Mouse (Mus musculus): ENCODE results near the gene Pde6b. TPM values are rescaled to one million over a fixed set of nuclear protein-coding genes. Genes with fewer than 3 reads are reported as not detected.

Pde6b gene
- 0.15 and 0.24 TPM in 2 replicates for polyA plus RNA-seq (2015; fragmentation: Nextera tagmentation; extraction: Ambion mirVana)

DNA sequence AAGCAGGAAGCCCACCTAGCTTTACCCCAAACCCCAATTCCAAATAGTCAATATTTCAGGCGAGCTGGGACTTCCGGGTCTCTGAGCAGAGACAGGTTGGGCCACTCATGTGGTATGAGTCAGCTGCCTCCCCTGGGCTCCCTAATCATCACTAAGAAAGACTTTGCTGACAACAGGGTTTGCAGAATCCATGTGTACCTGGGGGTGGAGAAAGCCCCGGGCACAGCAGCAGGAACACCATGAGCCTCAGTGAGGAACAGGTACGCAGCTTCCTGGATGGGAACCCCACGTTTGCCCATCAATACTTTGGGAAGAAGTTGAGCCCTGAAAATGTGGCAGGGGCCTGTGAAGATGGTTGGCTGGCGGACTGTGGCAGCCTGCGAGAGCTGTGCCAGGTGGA lies at the start of gene Pde6b:
TSS of gene Pde6b (plus strand) at position 191 of the 400 bp plus-strand sequence.
- WGBS: 68% methylated on average over 7 of the region's 7 CpGs
- no peak within 1 kb of the TSS for H3K4me3 ChIP-seq (replicated peaks)
- H3K27me3 ChIP-seq: no peaks in the 10 kb centered on the region
- no peak within 1 kb of the TSS for H3K27ac ChIP-seq (replicated peaks)
- H3K9ac ChIP-seq: no peak within 1 kb of the TSS
- no peak within 1 kb of the TSS for H3K4me2 ChIP-seq (replicated peaks)
- H3K36me3 ChIP-seq: no peaks in the 10 kb centered on the region
- H3K9me3 ChIP-seq (replicated peaks): no peaks in the 10 kb centered on the region
- ATAC-seq (ENCODE audit: insufficient number of reproducible peaks, low FRiP score, low TSS enrichment, low read depth): no peak
- H3K4me1 ChIP-seq: no peaks in the 10 kb centered on the region

DNA sequence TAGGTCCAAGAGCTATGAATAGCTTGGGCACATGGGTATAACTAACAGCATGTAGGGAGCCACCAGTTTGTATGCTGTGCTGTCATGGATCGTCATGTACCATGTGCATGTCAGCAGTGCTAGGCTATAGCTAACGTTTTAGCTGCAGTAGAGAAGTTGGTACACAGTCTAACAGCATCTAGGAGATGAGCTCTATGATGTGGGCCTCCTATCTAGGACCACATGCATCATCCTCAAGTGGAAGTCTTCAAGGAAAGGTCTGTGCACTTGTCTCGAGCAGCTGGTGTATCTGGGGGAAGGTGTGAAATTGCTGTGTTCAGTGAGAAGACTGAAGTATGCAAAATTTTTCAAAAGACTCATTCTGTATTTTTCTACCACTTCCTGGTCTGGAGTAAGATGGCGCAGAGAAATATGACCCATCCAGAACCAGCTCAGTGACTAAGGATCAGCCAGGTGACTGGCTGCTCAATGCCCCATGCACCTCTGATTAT lies 44.5 kb upstream of the Pde6b start:
- Histone ChIP-seq H3K4me1 (no peaks in the 10 kb centered on the region), H3K9ac (no peak overlapping the region), H3K27me3 (no peaks in the 10 kb centered on the region), H3K27ac (replicated peaks) (no peak overlapping the region), H3K36me3 (peaks cover 37% of the 10 kb centered on the region), H3K4me2 (replicated peaks) (no peak overlapping the region), H3K9me3 (replicated peaks) (no peaks in the 10 kb centered on the region), H3K4me3 (replicated peaks) (no peak overlapping the region)
- ATAC-seq (ENCODE audit: insufficient number of reproducible peaks, low FRiP score, low TSS enrichment, low read depth): no peak
- WGBS: 91% methylated on average over 4 of the region's 4 CpGs

DNA sequence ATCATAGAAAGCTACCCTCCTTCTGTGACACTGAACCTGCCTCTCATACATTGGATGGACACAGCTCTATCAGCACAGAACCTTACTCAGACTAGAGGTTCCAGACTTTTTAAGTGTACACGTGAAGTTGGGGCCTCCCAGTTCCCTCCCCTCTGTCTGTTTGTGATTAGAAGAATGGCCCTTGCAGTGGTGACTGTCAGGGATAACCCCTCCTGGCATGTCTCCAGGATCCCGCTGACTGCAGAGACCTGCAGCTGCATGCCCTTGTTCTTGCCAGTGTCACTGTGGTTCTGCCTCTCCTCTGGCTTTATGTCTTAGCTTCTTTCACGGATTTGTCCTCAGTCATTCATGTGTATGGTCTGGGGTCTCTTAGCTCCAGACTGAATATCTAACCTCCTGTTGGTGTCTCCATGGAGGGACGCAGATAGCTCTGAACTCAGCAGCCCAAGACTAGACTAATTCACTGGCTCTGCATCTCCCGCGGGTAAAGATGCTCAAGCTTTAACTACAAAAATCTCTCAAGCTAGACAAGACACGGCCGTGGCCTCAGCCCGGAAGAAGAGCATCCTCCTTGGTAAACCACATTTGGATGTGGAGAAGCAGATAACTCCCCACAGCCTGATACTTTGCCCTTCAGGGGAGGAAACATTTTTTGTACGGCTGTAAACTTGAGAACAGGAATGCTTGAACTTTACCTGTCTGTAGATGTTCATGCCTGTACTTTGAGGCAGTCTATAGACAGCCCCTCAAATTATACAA lies 42.7 kb upstream of the Pde6b start:
- Histone ChIP-seq H3K36me3 (peaks cover 37% of the 10 kb centered on the region), H3K27me3 (no peaks in the 10 kb centered on the region), H3K4me2 (replicated peaks) (no peak overlapping the region), H3K9me3 (replicated peaks) (no peaks in the 10 kb centered on the region), H3K9ac (no peak overlapping the region), H3K27ac (replicated peaks) (no peak overlapping the region), H3K4me3 (replicated peaks) (no peak overlapping the region), H3K4me1 (no peaks in the 10 kb centered on the region)
- no peak for ATAC-seq (ENCODE audit: insufficient number of reproducible peaks, low FRiP score, low TSS enrichment, low read depth)
- WGBS: 80% methylated on average over 10 of the region's 10 CpGs

DNA sequence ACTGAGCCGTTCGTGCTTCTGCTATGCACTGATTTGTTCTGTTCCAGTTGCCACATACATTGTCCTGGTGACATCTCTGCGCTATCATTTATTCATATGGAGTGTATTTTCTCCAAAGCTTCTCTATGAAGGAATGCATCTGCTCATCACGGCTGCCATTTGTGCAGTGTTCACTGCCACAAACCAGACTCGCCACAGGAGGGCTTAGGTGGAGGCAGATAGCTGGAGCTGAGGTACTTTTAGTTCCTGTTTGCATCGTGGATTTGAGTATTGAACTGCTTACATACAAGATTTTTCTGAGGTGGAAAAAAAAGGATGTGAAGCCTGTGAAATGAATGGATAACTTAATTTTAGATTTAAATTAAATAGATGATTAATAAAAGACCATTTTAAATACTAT lies 40.3 kb upstream of the Pde6b start:
- WGBS: 49% methylated on average over 6 of the region's 6 CpGs
- Histone ChIP-seq H3K36me3 (peaks cover 32% of the 10 kb centered on the region), H3K27ac (replicated peaks) (no peak overlapping the region), H3K4me1 (no peaks in the 10 kb centered on the region), H3K9me3 (replicated peaks) (no peaks in the 10 kb centered on the region), H3K27me3 (no peaks in the 10 kb centered on the region), H3K4me3 (replicated peaks) (no peak overlapping the region), H3K4me2 (replicated peaks) (no peak overlapping the region), H3K9ac (no peak overlapping the region)
- no peak for ATAC-seq (ENCODE audit: insufficient number of reproducible peaks, low FRiP score, low TSS enrichment, low read depth)

DNA sequence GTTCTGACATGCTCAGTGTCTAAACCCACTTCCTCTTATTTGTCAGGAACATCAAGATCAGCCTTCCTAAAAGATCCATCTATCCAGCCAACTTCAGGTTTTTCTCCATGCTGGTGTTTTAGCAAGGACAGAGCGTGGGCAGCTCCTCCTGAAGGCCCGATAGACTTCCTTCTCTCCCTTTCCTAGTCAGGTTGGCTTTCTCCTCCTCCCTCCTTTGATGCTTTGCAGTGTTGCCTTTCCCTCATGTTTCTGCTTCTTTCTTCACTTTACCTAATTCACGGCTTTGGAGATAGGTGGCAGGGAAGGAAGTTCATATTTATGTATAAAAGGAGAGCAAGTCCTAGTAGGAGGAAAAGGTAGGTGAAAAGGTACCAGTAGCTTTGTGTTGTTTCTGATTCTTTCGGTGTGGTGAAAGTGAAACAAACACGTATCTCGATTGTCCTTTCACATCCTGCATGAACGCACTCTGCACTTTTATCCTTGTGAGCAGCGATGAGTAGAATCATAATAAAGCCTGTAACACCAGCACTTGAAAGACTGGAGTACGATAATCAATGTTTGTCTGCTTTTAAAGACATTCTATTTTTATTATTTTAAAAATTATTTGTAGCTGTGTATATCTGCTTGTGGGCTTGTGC lies 38.6 kb upstream of the Pde6b start:
- H3K9ac ChIP-seq: no peak overlapping the region
- no peaks in the 10 kb centered on the region for H3K9me3 ChIP-seq (replicated peaks)
- no peaks in the 10 kb centered on the region for H3K27me3 ChIP-seq
- no peak overlapping the region for H3K27ac ChIP-seq (replicated peaks)
- peaks cover 21% of the 10 kb centered on the region for H3K36me3 ChIP-seq
- no peak overlapping the region for H3K4me3 ChIP-seq (replicated peaks)
- no peak overlapping the region for H3K4me2 ChIP-seq (replicated peaks)
- no peak for ATAC-seq (ENCODE audit: insufficient number of reproducible peaks, low FRiP score, low TSS enrichment, low read depth)
- WGBS: 91% methylated on average over 9 of the region's 9 CpGs
- no peaks in the 10 kb centered on the region for H3K4me1 ChIP-seq

DNA sequence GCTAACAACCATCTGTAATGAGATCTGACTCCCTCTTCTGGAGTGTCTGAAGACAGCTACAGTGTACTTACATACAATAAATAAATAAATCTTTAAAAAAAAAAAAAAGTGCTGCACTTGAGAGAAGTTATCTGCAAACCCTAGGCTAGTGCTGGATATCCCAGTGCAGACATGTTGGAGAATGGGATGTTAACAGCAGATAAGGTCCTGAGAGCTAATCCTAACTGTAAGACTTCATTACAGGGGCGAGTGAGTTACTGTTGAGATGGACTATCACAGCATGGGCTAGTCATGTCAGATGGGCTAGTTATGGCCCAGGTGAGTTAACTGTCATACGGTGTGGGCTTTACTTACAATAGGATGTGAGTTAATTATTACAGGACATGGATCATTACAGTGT lies 34.1 kb upstream of the Pde6b start:
- Histone ChIP-seq H3K4me1 (no peaks in the 10 kb centered on the region), H3K36me3 (peaks cover 8% of the 10 kb centered on the region; the same call in 1 of the 2 replicates), H3K27ac (replicated peaks) (no peak overlapping the region), H3K4me2 (replicated peaks) (no peak overlapping the region), H3K9ac (no peak overlapping the region), H3K4me3 (replicated peaks) (no peak overlapping the region), H3K27me3 (no peaks in the 10 kb centered on the region), H3K9me3 (replicated peaks) (no peaks in the 10 kb centered on the region)
- ATAC-seq (ENCODE audit: insufficient number of reproducible peaks, low FRiP score, low TSS enrichment, low read depth): no peak
- 82% methylated on average over 2 of the region's 2 CpGs for WGBS

DNA sequence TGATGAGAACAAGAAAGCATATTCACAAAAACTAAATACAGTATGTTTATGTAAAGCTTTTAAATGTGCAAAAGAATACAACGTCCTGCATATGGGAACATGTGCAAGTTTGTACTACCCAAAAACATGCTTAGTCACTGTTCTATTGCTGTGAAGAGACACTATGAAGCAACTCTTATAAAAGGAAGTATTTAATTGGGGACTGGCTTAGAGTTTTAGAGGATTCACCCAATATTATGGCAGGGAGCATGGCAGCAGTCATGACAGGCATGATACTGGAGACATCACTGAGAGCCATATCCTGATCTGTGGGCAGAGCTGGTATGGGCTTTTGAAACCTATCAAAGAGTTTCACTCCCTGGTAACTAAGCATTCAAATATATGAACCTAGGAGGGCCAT lies 30.3 kb upstream of the Pde6b start:
- H3K9me3 ChIP-seq (replicated peaks): no peaks in the 10 kb centered on the region
- no peaks in the 10 kb centered on the region for H3K4me1 ChIP-seq
- H3K4me2 ChIP-seq (replicated peaks): no peak overlapping the region
- WGBS: 87% methylated on average over 1 of the region's 1 CpGs
- H3K27me3 ChIP-seq: 0 out of 2 replicates have a peak, but pooled peaks cover under 1% of the 10 kb centered on the region
- ATAC-seq (ENCODE audit: insufficient number of reproducible peaks, low FRiP score, low TSS enrichment, low read depth): no peak
- H3K27ac ChIP-seq (replicated peaks): no peak overlapping the region
- no peak overlapping the region for H3K9ac ChIP-seq
- no peaks in the 10 kb centered on the region for H3K36me3 ChIP-seq
- no peak overlapping the region for H3K4me3 ChIP-seq (replicated peaks)

DNA sequence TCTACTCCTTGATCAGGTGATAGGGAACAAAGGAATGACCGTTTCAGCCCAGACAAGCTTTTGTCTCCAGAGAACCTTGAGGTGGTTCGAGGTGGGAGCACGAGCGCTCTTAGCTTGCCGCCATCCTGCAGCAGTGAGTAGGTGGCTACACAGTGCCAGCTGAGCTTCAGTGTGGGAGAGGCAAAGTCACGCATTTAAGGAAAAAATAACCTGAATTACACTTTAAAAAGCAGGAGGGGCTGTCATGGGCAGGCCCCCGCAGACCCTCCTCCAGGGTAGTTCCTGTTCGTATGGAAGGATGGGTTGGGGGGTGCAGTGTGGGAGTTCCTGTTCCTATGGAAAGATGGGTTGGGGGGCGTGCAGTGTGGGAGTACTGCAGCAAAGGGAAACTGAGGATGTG lies 28.7 kb upstream of the Pde6b start:
- Histone ChIP-seq H3K9me3 (replicated peaks) (no peaks in the 10 kb centered on the region), H3K36me3 (no peaks in the 10 kb centered on the region), H3K4me3 (replicated peaks) (no peak overlapping the region), H3K4me1 (no peaks in the 10 kb centered on the region), H3K4me2 (replicated peaks) (no peak overlapping the region), H3K27me3 (peaks cover 17% of the 10 kb centered on the region), H3K27ac (replicated peaks) (no peak overlapping the region), H3K9ac (no peak overlapping the region)
- 82% methylated on average over 9 of the region's 9 CpGs for WGBS
- no peak for ATAC-seq (ENCODE audit: insufficient number of reproducible peaks, low FRiP score, low TSS enrichment, low read depth)

DNA sequence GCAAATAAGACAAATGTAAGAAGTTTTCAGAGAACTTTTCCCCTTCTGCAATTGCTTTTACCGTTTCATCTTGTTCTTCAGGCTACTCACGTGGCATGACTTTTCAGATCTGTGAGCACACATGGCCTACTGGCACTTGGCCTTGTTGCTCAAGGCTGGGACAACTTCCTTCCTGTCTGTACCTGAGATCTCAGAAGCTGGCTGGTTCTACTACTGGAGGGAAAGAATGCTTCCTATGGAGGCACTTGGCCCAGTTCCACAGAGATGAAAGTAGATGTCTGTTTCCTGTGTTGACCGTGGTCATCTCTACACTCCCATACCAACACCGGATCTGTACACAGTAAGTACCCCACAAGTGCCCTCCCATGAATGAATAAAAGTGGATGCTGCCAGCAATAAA lies 28.0 kb upstream of the Pde6b start:
- H3K4me1 ChIP-seq: no peaks in the 10 kb centered on the region
- H3K9ac ChIP-seq: no peak overlapping the region
- no peaks in the 10 kb centered on the region for H3K36me3 ChIP-seq
- WGBS: 88% methylated on average over 4 of the region's 4 CpGs
- H3K4me2 ChIP-seq (replicated peaks): no peak overlapping the region
- H3K27me3 ChIP-seq: peaks cover 24% of the 10 kb centered on the region
- H3K4me3 ChIP-seq (replicated peaks): no peak overlapping the region
- ATAC-seq (ENCODE audit: insufficient number of reproducible peaks, low FRiP score, low TSS enrichment, low read depth): no peak
- H3K9me3 ChIP-seq (replicated peaks): no peaks in the 10 kb centered on the region
- H3K27ac ChIP-seq (replicated peaks): no peak overlapping the region

DNA sequence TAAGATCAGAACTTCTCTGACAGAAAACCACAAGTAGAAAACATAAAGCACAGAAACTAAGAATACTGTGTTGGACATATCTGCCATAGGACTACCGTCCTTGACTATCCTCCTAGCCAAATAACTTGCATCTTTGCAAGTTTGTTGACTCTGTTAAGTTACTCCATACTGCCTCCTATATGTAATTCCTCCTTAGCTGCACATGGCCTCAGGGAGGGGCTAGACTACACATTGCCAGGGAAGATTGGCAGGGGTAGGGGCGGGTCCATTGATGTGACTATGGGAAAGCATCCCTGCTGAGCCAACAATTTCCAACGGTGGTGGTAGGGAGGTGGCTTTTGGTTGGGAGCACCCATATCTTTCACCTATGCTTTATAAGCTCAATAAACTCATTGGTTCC lies 25.9 kb upstream of the Pde6b start:
- peaks cover 11% of the 10 kb centered on the region for H3K4me1 ChIP-seq
- no peak for ATAC-seq (ENCODE audit: insufficient number of reproducible peaks, low FRiP score, low TSS enrichment, low read depth)
- H3K9ac ChIP-seq: no peak overlapping the region
- 29% methylated on average over 3 of the region's 3 CpGs for WGBS
- no peak overlapping the region for H3K27ac ChIP-seq (replicated peaks)
- H3K9me3 ChIP-seq (replicated peaks): no peaks in the 10 kb centered on the region
- no peak overlapping the region for H3K4me3 ChIP-seq (replicated peaks)
- H3K36me3 ChIP-seq: no peaks in the 10 kb centered on the region
- no peak overlapping the region for H3K4me2 ChIP-seq (replicated peaks)
- H3K27me3 ChIP-seq: peaks cover 44% of the 10 kb centered on the region

DNA sequence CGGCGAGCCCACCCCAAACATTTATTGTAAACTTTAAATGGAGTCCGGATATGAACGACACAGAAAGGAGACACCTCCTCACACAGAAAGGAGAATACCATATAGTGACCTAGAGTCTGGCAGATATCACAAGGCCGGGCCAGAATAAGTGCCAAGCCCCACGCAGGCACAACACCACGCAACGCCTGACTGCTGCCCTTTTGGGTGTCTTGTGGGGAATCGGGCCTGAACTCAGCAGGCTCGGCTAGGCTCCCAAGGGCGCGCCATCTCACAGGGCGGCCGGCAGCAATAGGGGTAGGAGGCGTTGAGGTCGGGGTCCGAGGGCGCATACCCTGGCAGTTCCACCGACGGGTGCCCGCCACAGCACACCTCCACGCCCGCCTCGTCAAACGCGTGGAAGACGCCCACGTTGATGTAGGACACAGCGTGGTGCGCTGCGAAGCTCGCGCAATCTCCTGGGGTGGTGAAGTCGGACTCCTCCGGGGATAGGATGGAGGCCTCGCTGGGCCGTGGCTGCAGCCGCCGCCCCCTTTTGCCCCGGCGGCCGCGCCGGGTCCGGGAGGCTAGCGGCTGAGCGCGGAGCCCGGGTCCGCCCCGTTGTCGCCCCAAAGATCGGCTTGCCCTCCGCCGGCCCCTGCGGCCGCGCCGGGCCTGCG lies 21.7 kb upstream of the Pde6b start:
- H3K4me3 ChIP-seq (replicated peaks): peak overlapping the region; percentile 53
- H3K9ac ChIP-seq: 0 out of 2 replicates have a peak overlapping the region, but pooled peaks have one; percentile 26
- H3K27me3 ChIP-seq: peaks cover 84% of the 10 kb centered on the region
- H3K9me3 ChIP-seq (replicated peaks): no peaks in the 10 kb centered on the region
- 0 out of 2 replicates have a peak, but pooled peaks have one; percentile 13 for ATAC-seq (ENCODE audit: insufficient number of reproducible peaks, low FRiP score, low TSS enrichment, low read depth)
- no peaks in the 10 kb centered on the region for H3K36me3 ChIP-seq
- H3K4me2 ChIP-seq (replicated peaks): peak overlapping the region; percentile 98
- H3K4me1 ChIP-seq: peaks cover 34% of the 10 kb centered on the region
- WGBS: 2% methylated on average over 60 of the region's 60 CpGs
- H3K27ac ChIP-seq (replicated peaks): no peak overlapping the region
